Mouse (Mus musculus): ENCODE results near the gene Gpld1. TPM values are rescaled to one million over a fixed set of nuclear protein-coding genes. Genes with fewer than 3 reads are reported as not detected.
A peak's percentile ranks its signal among the peaks of the same experiment; 100 is the strongest.

Gpld1 gene
- polyA plus RNA-seq, 1 experiment from 2014 or later = 0.27 TPM

- H3K4me3 ChIP-seq (ENCODE audit: control insufficient read depth in 1 of 2, insufficient read depth in 1 of 2, low read depth in 1 of 2, low read length in 2 of 2) = peak overlapping the region; percentile 91 to 93
- peak overlapping the region; percentile 96 for H3K9ac ChIP-seq (ENCODE audit: low read length)
- ATAC-seq (ENCODE audit: insufficient number of reproducible peaks, insufficient read depth, low FRiP score, low read depth) = no peak
- H3K27ac ChIP-seq (replicated peaks in 1 of 2; ENCODE audit: control insufficient read depth in 1 of 2, insufficient read depth in 1 of 2, low read depth in 2 of 2, low read length in 2 of 2) = peak overlapping the region in 1 of 2 experiments; percentile 66; a peak in 1 of 4 replicates
- WGBS = 38% methylated on average over 5 of the region's 5 CpGs
- no peaks in the 10 kb centered on the region for H3K9me3 ChIP-seq (ENCODE audit: control insufficient read depth, low read length)
- no peaks in the 10 kb centered on the region for H3K36me3 ChIP-seq (ENCODE audit: control insufficient read depth, insufficient read depth, low read length)
- peak overlapping the region; percentile 82 for H3K4me2 ChIP-seq (ENCODE audit: low read length)
- peaks cover 4 to 9% of the 10 kb centered on the region in 2 experiments; a peak in 3 of 4 replicates for H3K4me1 ChIP-seq (ENCODE audit: control insufficient read depth in 2 of 2, insufficient read depth in 2 of 2, low read length in 2 of 2)
- H3K27me3 ChIP-seq (ENCODE audit: control insufficient read depth, insufficient read depth, low read length) = no peaks in the 10 kb centered on the region
Measured at GRCm38 (mm10) chr13:24936772-24937107, 6.2 kb upstream of the Gpld1 start.

GRCm38 (mm10) chr13:24937108-24937838 is 5.7 kb upstream of the Gpld1 start, which contains the start of gene Aldh5a1:
Gene Aldh5a1, minus strand, starts transcription at chr13:24937661.
- Histone ChIP-seq H3K27ac (replicated peaks in 1 of 2; ENCODE audit: control insufficient read depth in 1 of 2, insufficient read depth in 1 of 2, low read depth in 2 of 2, low read length in 2 of 2) (peak within 1 kb of the TSS; percentile 17 to 66; a peak in 2 of 4 replicates), H3K4me3 (ENCODE audit: control insufficient read depth in 1 of 2, insufficient read depth in 1 of 2, low read depth in 1 of 2, low read length in 2 of 2) (peak within 1 kb of the TSS; percentile 91 to 93), H3K4me2 (ENCODE audit: low read length) (peak within 1 kb of the TSS; percentile 82), H3K36me3 (ENCODE audit: control insufficient read depth, insufficient read depth, low read length) (no peaks in the 10 kb centered on the region), H3K27me3 (ENCODE audit: control insufficient read depth, insufficient read depth, low read length) (no peaks in the 10 kb centered on the region), H3K9me3 (ENCODE audit: control insufficient read depth, low read length) (no peaks in the 10 kb centered on the region), H3K9ac (ENCODE audit: low read length) (peak within 1 kb of the TSS; percentile 96), H3K4me1 (ENCODE audit: control insufficient read depth in 2 of 2, insufficient read depth in 2 of 2, low read length in 2 of 2) (peaks cover 4 to 9% of the 10 kb centered on the region in 2 experiments; a peak in 3 of 4 replicates)
- peak; percentile 78 for ATAC-seq (ENCODE audit: insufficient number of reproducible peaks, insufficient read depth, low FRiP score, low read depth)
- under 1% methylated on average over 74 of the region's 75 CpGs for WGBS

GRCm38 (mm10) chr13:24937839-24938166 is 5.1 kb upstream of the Gpld1 start:
- no peak for ATAC-seq (ENCODE audit: insufficient number of reproducible peaks, insufficient read depth, low FRiP score, low read depth)
- Histone ChIP-seq H3K4me3 (ENCODE audit: control insufficient read depth in 1 of 2, insufficient read depth in 1 of 2, low read depth in 1 of 2, low read length in 2 of 2) (peak overlapping the region; percentile 91 to 93), H3K4me1 (ENCODE audit: control insufficient read depth in 2 of 2, insufficient read depth in 2 of 2, low read length in 2 of 2) (peaks cover 4 to 9% of the 10 kb centered on the region in 2 experiments; a peak in 3 of 4 replicates), H3K4me2 (ENCODE audit: low read length) (peak overlapping the region; percentile 82), H3K27ac (replicated peaks in 1 of 2; ENCODE audit: control insufficient read depth in 1 of 2, insufficient read depth in 1 of 2, low read depth in 2 of 2, low read length in 2 of 2) (no peak overlapping the region), H3K9me3 (ENCODE audit: control insufficient read depth, low read length) (no peaks in the 10 kb centered on the region), H3K9ac (ENCODE audit: low read length) (peak overlapping the region; percentile 96), H3K36me3 (ENCODE audit: control insufficient read depth, insufficient read depth, low read length) (no peaks in the 10 kb centered on the region), H3K27me3 (ENCODE audit: control insufficient read depth, insufficient read depth, low read length) (no peaks in the 10 kb centered on the region)
- 18% methylated on average over 12 of the region's 12 CpGs for WGBS

DNA sequence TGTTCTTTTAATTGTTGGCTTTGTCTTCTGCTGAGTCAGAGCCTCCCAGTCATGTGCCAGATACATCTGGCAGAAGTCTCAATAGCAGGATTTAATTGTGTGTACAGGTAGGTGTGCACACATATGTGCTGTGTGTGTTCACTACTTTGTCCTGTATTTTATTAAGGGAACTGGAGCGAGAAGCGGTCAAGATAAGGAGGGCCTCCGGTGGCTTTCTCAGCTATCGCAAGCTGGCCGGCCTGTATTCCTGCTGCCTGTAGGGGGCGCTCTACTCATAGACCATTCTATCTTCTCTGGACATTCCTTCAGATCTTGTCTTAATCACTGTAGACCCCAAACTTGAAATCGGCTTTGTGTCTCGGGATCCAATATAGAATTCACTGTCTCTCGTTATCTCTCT is 4.3 kb upstream of the Gpld1 start:
- no peak for ATAC-seq (ENCODE audit: insufficient number of reproducible peaks, insufficient read depth, low FRiP score, low read depth)
- no peaks in the 10 kb centered on the region for H3K27me3 ChIP-seq (ENCODE audit: control insufficient read depth, insufficient read depth, low read length)
- H3K4me3 ChIP-seq (ENCODE audit: control insufficient read depth in 1 of 2, insufficient read depth in 1 of 2, low read depth in 1 of 2, low read length in 2 of 2) = no peak overlapping the region
- no peak overlapping the region for H3K27ac ChIP-seq (replicated peaks in 1 of 2; ENCODE audit: control insufficient read depth in 1 of 2, insufficient read depth in 1 of 2, low read depth in 2 of 2, low read length in 2 of 2)
- peaks cover 4 to 9% of the 10 kb centered on the region in 2 experiments; a peak in 3 of 4 replicates for H3K4me1 ChIP-seq (ENCODE audit: control insufficient read depth in 2 of 2, insufficient read depth in 2 of 2, low read length in 2 of 2)
- WGBS = 16% methylated on average over 9 of the region's 9 CpGs
- H3K9ac ChIP-seq (ENCODE audit: low read length) = no peak overlapping the region
- H3K4me2 ChIP-seq (ENCODE audit: low read length) = no peak overlapping the region
- H3K36me3 ChIP-seq (ENCODE audit: control insufficient read depth, insufficient read depth, low read length) = no peaks in the 10 kb centered on the region
- H3K9me3 ChIP-seq (ENCODE audit: control insufficient read depth, low read length) = no peaks in the 10 kb centered on the region

- no peaks in the 10 kb centered on the region for H3K36me3 ChIP-seq (ENCODE audit: control insufficient read depth, insufficient read depth, low read length)
- H3K4me1 ChIP-seq (ENCODE audit: control insufficient read depth in 2 of 2, insufficient read depth in 2 of 2, low read length in 2 of 2) = peaks cover 4 to 9% of the 10 kb centered on the region in 2 experiments; a peak in 3 of 4 replicates
- no peak overlapping the region for H3K9ac ChIP-seq (ENCODE audit: low read length)
- no peaks in the 10 kb centered on the region for H3K9me3 ChIP-seq (ENCODE audit: control insufficient read depth, low read length)
- no peak for ATAC-seq (ENCODE audit: insufficient number of reproducible peaks, insufficient read depth, low FRiP score, low read depth)
- H3K4me3 ChIP-seq (ENCODE audit: control insufficient read depth in 1 of 2, insufficient read depth in 1 of 2, low read depth in 1 of 2, low read length in 2 of 2) = no peak overlapping the region
- H3K27ac ChIP-seq (replicated peaks in 1 of 2; ENCODE audit: control insufficient read depth in 1 of 2, insufficient read depth in 1 of 2, low read depth in 2 of 2, low read length in 2 of 2) = no peak overlapping the region
- WGBS = 80% methylated on average over 9 of the region's 9 CpGs
- H3K27me3 ChIP-seq (ENCODE audit: control insufficient read depth, insufficient read depth, low read length) = no peaks in the 10 kb centered on the region
- H3K4me2 ChIP-seq (ENCODE audit: low read length) = no peak overlapping the region
Measured at GRCm38 (mm10) chr13:24939472-24939871, 3.5 kb upstream of the Gpld1 start.

DNA sequence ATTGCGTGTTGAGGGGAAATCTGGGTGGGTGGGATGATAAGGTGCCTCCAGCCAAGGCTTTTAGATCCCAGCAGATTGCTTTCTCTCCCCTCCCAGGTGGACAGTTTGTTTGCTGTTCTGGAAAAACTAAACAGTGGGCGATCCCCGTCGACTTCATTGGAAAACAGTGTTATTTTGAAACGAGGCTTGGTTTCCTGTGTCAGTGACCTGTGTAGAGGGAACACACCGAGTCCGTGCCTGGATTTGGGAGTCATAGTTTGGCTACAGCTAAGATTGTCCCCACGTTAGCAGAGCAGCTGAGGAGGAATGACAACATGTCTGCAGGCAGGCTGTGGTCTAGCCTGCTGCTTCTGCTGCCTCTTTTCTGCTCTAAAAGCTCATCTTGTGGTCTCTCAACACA is 351 bp downstream of the Gpld1 start:
- H3K9me3 ChIP-seq (ENCODE audit: control insufficient read depth, low read length) = no peaks in the 10 kb centered on the region
- H3K27ac ChIP-seq (replicated peaks in 1 of 2; ENCODE audit: control insufficient read depth in 1 of 2, insufficient read depth in 1 of 2, low read depth in 2 of 2, low read length in 2 of 2) = no peak overlapping the region
- no peak overlapping the region for H3K4me2 ChIP-seq (ENCODE audit: low read length)
- H3K27me3 ChIP-seq (ENCODE audit: control insufficient read depth, insufficient read depth, low read length) = no peaks in the 10 kb centered on the region
- no peak overlapping the region for H3K4me3 ChIP-seq (ENCODE audit: control insufficient read depth in 1 of 2, insufficient read depth in 1 of 2, low read depth in 1 of 2, low read length in 2 of 2)
- H3K4me1 ChIP-seq (ENCODE audit: control insufficient read depth in 2 of 2, insufficient read depth in 2 of 2, low read length in 2 of 2) = peaks cover 0 to 4% of the 10 kb centered on the region in 2 experiments; a peak in 1 of 4 replicates
- no peak overlapping the region for H3K9ac ChIP-seq (ENCODE audit: low read length)
- WGBS = 66% methylated on average over 8 of the region's 8 CpGs
- no peak for ATAC-seq (ENCODE audit: insufficient number of reproducible peaks, insufficient read depth, low FRiP score, low read depth)
- no peaks in the 10 kb centered on the region for H3K36me3 ChIP-seq (ENCODE audit: control insufficient read depth, insufficient read depth, low read length)

- Histone ChIP-seq H3K4me3 (ENCODE audit: control insufficient read depth in 1 of 2, insufficient read depth in 1 of 2, low read depth in 1 of 2, low read length in 2 of 2) (no peak overlapping the region), H3K4me2 (ENCODE audit: low read length) (no peak overlapping the region), H3K27ac (replicated peaks in 1 of 2; ENCODE audit: control insufficient read depth in 1 of 2, insufficient read depth in 1 of 2, low read depth in 2 of 2, low read length in 2 of 2) (no peak overlapping the region), H3K4me1 (ENCODE audit: control insufficient read depth in 2 of 2, insufficient read depth in 2 of 2, low read length in 2 of 2) (no peaks in the 10 kb centered on the region), H3K9me3 (ENCODE audit: control insufficient read depth, low read length) (no peaks in the 10 kb centered on the region), H3K9ac (ENCODE audit: low read length) (no peak overlapping the region), H3K36me3 (ENCODE audit: control insufficient read depth, insufficient read depth, low read length) (no peaks in the 10 kb centered on the region), H3K27me3 (ENCODE audit: control insufficient read depth, insufficient read depth, low read length) (no peaks in the 10 kb centered on the region)
- ATAC-seq (ENCODE audit: insufficient number of reproducible peaks, insufficient read depth, low FRiP score, low read depth) = no peak
- WGBS = 38% methylated on average over 4 of the region's 4 CpGs
Measured at GRCm38 (mm10) chr13:24945567-24945966, 2.6 kb downstream of the Gpld1 start.

DNA sequence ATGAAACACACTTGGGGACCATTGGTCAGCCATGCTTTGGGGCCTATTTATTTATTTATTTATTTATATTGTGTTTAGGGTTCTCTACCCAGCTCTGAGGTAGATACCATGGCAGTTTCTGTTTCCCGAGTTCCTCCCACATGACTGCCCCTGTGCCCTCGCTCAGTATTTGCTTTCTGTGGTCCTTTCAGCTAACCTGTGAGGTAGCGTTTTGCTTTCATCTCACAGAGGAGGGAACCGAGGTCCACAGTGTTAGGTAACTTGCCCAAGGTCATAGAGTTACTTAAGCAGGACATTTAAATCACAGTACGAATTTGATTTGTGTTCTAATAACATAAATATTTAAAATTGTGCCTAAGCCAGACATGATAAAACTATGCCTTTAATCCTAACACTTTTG is 4.2 kb downstream of the Gpld1 start:
- no peaks in the 10 kb centered on the region for H3K9me3 ChIP-seq (ENCODE audit: control insufficient read depth, low read length)
- H3K27me3 ChIP-seq (ENCODE audit: control insufficient read depth, insufficient read depth, low read length) = no peaks in the 10 kb centered on the region
- H3K36me3 ChIP-seq (ENCODE audit: control insufficient read depth, insufficient read depth, low read length) = no peaks in the 10 kb centered on the region
- no peak overlapping the region for H3K4me2 ChIP-seq (ENCODE audit: low read length)
- no peak for ATAC-seq (ENCODE audit: insufficient number of reproducible peaks, insufficient read depth, low FRiP score, low read depth)
- H3K9ac ChIP-seq (ENCODE audit: low read length) = no peak overlapping the region
- WGBS = 74% methylated on average over 5 of the region's 5 CpGs
- peaks cover 0 to 4% of the 10 kb centered on the region in 2 experiments; a peak in 2 of 4 replicates for H3K4me1 ChIP-seq (ENCODE audit: control insufficient read depth in 2 of 2, insufficient read depth in 2 of 2, low read length in 2 of 2)
- no peak overlapping the region for H3K4me3 ChIP-seq (ENCODE audit: control insufficient read depth in 1 of 2, insufficient read depth in 1 of 2, low read depth in 1 of 2, low read length in 2 of 2)
- H3K27ac ChIP-seq (replicated peaks in 1 of 2; ENCODE audit: control insufficient read depth in 1 of 2, insufficient read depth in 1 of 2, low read depth in 2 of 2, low read length in 2 of 2) = no peak overlapping the region

Data from heart, embryonic 14.5 days (tissue).